Mouse (Mus musculus): ENCODE measurements around the gene Bpifb1. TPM values are rescaled to one million over a fixed set of nuclear protein-coding genes. Genes with fewer than 3 reads are reported as not detected.
"Not testable (repeated sequence)": the region's sequence is repeated elsewhere in the genome, so short reads cannot be mapped to it uniquely, and the experiment has no call there.

Bpifb1 gene
- 0.21 and 0.38 TPM in 2 replicates for polyA plus RNA-seq (2015; fragmentation: Nextera tagmentation; extraction: Ambion mirVana)

- no peak for ATAC-seq (ENCODE audit: low read depth)
- Histone ChIP-seq H3K4me2 (no peak within 1 kb of the TSS), H3K9ac (no peak within 1 kb of the TSS), H3K27me3 (no peaks in the 10 kb centered on the region), H3K4me3 (replicated peaks) (no peak within 1 kb of the TSS), H3K9me3 (replicated peaks) (no peaks in the 10 kb centered on the region), H3K36me3 (no peaks in the 10 kb centered on the region), H3K4me1 (replicated peaks) (0 out of 2 replicates have a peak, but pooled peaks cover 6% of the 10 kb centered on the region), H3K27ac (no peak within 1 kb of the TSS)
- no peak for DNase-seq
- WGBS (ENCODE audit: insufficient replicate concordance) = 65% methylated on average over 11 of the region's 11 CpGs
These were observed at the start of gene Bpifb1 for GRCm38 (mm10) chr2:154190546-154191258. Bpifb1 (plus strand) TSS chr2:154190818.

- no peak for DNase-seq
- ATAC-seq (ENCODE audit: low read depth) = no peak
- H3K27me3 ChIP-seq = no peaks in the 10 kb centered on the region
These were observed 48.0 kb upstream of the Bpifb1 start, which contains the start of gene Bpifa1 for GRCm38 (mm10) chr2:154142580-154142979. Bpifa1 (plus strand) TSS chr2:154142880.

GRCm38 (mm10) chr2:154143735-154144134 is 46.9 kb upstream of the Bpifb1 start:
- ATAC-seq (ENCODE audit: low read depth) (no peak), DNase-seq (no peak)
- Histone ChIP-seq H3K27me3 (no peaks in the 10 kb centered on the region), H3K4me3 (replicated peaks) (no peak overlapping the region), H3K9me3 (replicated peaks) (no peaks in the 10 kb centered on the region), H3K36me3 (no peaks in the 10 kb centered on the region), H3K27ac (no peak overlapping the region), H3K4me2 (no peak overlapping the region), H3K4me1 (replicated peaks) (no peaks in the 10 kb centered on the region), H3K9ac (no peak overlapping the region)
- WGBS (ENCODE audit: insufficient replicate concordance) = 80% methylated on average over 3 of the region's 3 CpGs

More at GRCm38 (mm10) chr2:154142580-154142979, 48.0 kb upstream of the Bpifb1 start, which contains the start of gene Bpifa1:
- H3K4me3 ChIP-seq (replicated peaks) = no peak within 1 kb of the TSS
- H3K9me3 ChIP-seq (replicated peaks) = no peaks in the 10 kb centered on the region
- H3K4me1 ChIP-seq (replicated peaks) = no peaks in the 10 kb centered on the region
- 52% methylated on average over 4 of the region's 4 CpGs for WGBS (ENCODE audit: insufficient replicate concordance)
- H3K4me2 ChIP-seq = no peak within 1 kb of the TSS
- no peak within 1 kb of the TSS for H3K27ac ChIP-seq
- H3K36me3 ChIP-seq = no peaks in the 10 kb centered on the region
- no peak within 1 kb of the TSS for H3K9ac ChIP-seq

- Histone ChIP-seq H3K4me3 (replicated peaks) (no peak overlapping the region), H3K9me3 (replicated peaks) (no peaks in the 10 kb centered on the region), H3K36me3 (no peaks in the 10 kb centered on the region), H3K9ac (no peak overlapping the region), H3K4me1 (replicated peaks) (no peaks in the 10 kb centered on the region), H3K27me3 (no peaks in the 10 kb centered on the region), H3K4me2 (no peak overlapping the region), H3K27ac (no peak overlapping the region)
- DNase-seq = no peak
- 59% methylated on average over 4 of the region's 4 CpGs for WGBS (ENCODE audit: insufficient replicate concordance)
- ATAC-seq (ENCODE audit: low read depth) = no peak
These were observed 43.1 kb upstream of the Bpifb1 start for GRCm38 (mm10) chr2:154147496-154147895.

GRCm38 (mm10) chr2:154158433-154158832 is 32.2 kb upstream of the Bpifb1 start:
- no peaks in the 10 kb centered on the region for H3K36me3 ChIP-seq
- H3K27ac ChIP-seq = no peak overlapping the region
- 32% methylated on average over 3 of the region's 3 CpGs for WGBS (ENCODE audit: insufficient replicate concordance)
- H3K4me3 ChIP-seq (replicated peaks) = no peak overlapping the region
- DNase-seq (no peak), ATAC-seq (ENCODE audit: low read depth) (no peak)
- H3K27me3 ChIP-seq = no peaks in the 10 kb centered on the region
- no peak overlapping the region for H3K9ac ChIP-seq
- H3K4me2 ChIP-seq = no peak overlapping the region
- peaks cover 11% of the 10 kb centered on the region; the same call in 1 of the 2 replicates for H3K9me3 ChIP-seq (replicated peaks)
- H3K4me1 ChIP-seq (replicated peaks) = no peaks in the 10 kb centered on the region

- no peak within 1 kb of the TSS for H3K4me3 ChIP-seq (replicated peaks)
- ATAC-seq (ENCODE audit: low read depth) (no peak), DNase-seq (no peak)
- no peak within 1 kb of the TSS for H3K27ac ChIP-seq
- H3K27me3 ChIP-seq = no peaks in the 10 kb centered on the region
- H3K4me2 ChIP-seq = no peak within 1 kb of the TSS
- WGBS (ENCODE audit: insufficient replicate concordance) = 62% methylated on average over 8 of the region's 8 CpGs
- H3K9ac ChIP-seq = no peak within 1 kb of the TSS
- H3K9me3 ChIP-seq (replicated peaks) = peaks cover 11% of the 10 kb centered on the region; the same call in 1 of the 2 replicates
- no peaks in the 10 kb centered on the region for H3K36me3 ChIP-seq
- no peaks in the 10 kb centered on the region for H3K4me1 ChIP-seq (replicated peaks)
These were observed 28.3 kb upstream of the Bpifb1 start, which contains the start of gene Bpifa5 for GRCm38 (mm10) chr2:154162307-154162706. Bpifa5 (plus strand) TSS chr2:154162607.

GRCm38 (mm10) chr2:154163306-154163705 is 27.3 kb upstream of the Bpifb1 start:
- Histone ChIP-seq H3K4me3 (replicated peaks) (no peak overlapping the region), H3K36me3 (no peaks in the 10 kb centered on the region), H3K27ac (no peak overlapping the region), H3K4me2 (no peak overlapping the region), H3K9me3 (replicated peaks) (peaks cover 11% of the 10 kb centered on the region; the same call in 1 of the 2 replicates), H3K4me1 (replicated peaks) (no peaks in the 10 kb centered on the region), H3K27me3 (no peaks in the 10 kb centered on the region), H3K9ac (no peak overlapping the region)
- WGBS (ENCODE audit: insufficient replicate concordance) = 70% methylated on average over 5 of the region's 5 CpGs
- no peak for ATAC-seq (ENCODE audit: low read depth)
- DNase-seq = no peak

GRCm38 (mm10) chr2:154169172-154169571 is 21.4 kb upstream of the Bpifb1 start:
- 38% methylated on average over 3 of the region's 3 CpGs for WGBS (ENCODE audit: insufficient replicate concordance)
- no peaks in the 10 kb centered on the region for H3K27me3 ChIP-seq
- ATAC-seq (ENCODE audit: low read depth) = no peak
- no peaks in the 10 kb centered on the region for H3K36me3 ChIP-seq
- no peak overlapping the region for H3K27ac ChIP-seq
- no peaks in the 10 kb centered on the region for H3K4me1 ChIP-seq (replicated peaks)
- no peaks in the 10 kb centered on the region for H3K9me3 ChIP-seq (replicated peaks)
- H3K9ac ChIP-seq = no peak overlapping the region
- no peak overlapping the region for H3K4me2 ChIP-seq
- H3K4me3 ChIP-seq (replicated peaks) = no peak overlapping the region
- DNase-seq = no peak

GRCm38 (mm10) chr2:154171621-154172020 is 19.0 kb upstream of the Bpifb1 start:
- no peaks in the 10 kb centered on the region for H3K36me3 ChIP-seq
- no peak overlapping the region for H3K4me3 ChIP-seq (replicated peaks)
- H3K4me1 ChIP-seq (replicated peaks) = no peaks in the 10 kb centered on the region
- no peak overlapping the region for H3K4me2 ChIP-seq
- ATAC-seq (ENCODE audit: low read depth) (no peak), DNase-seq (no peak)
- H3K27me3 ChIP-seq = no peaks in the 10 kb centered on the region
- 55% methylated on average over 6 of the region's 6 CpGs for WGBS (ENCODE audit: insufficient replicate concordance)
- H3K9ac ChIP-seq = no peak overlapping the region
- H3K9me3 ChIP-seq (replicated peaks) = no peaks in the 10 kb centered on the region
- no peak overlapping the region for H3K27ac ChIP-seq

- no peak overlapping the region for H3K4me3 ChIP-seq (replicated peaks)
- DNase-seq = no peak
- no peaks in the 10 kb centered on the region for H3K27me3 ChIP-seq
- H3K36me3 ChIP-seq = no peaks in the 10 kb centered on the region
- no peak for ATAC-seq (ENCODE audit: low read depth)
- H3K9ac ChIP-seq = no peak overlapping the region
- H3K4me1 ChIP-seq (replicated peaks) = no peaks in the 10 kb centered on the region
- H3K4me2 ChIP-seq = no peak overlapping the region
- no peak overlapping the region for H3K27ac ChIP-seq
- no peaks in the 10 kb centered on the region for H3K9me3 ChIP-seq (replicated peaks)
- 7% methylated on average over 1 of the region's 1 CpGs for WGBS (ENCODE audit: insufficient replicate concordance)
These were observed 17.3 kb upstream of the Bpifb1 start for GRCm38 (mm10) chr2:154173313-154173712.

GRCm38 (mm10) chr2:154181900-154182299 is 8.7 kb upstream of the Bpifb1 start:
- not testable (repeated sequence) for ATAC-seq (ENCODE audit: low read depth); H3K9ac ChIP-seq; H3K9me3 ChIP-seq (replicated peaks); H3K4me3 ChIP-seq (replicated peaks); DNase-seq; H3K27me3 ChIP-seq; H3K36me3 ChIP-seq; H3K4me2 ChIP-seq; H3K4me1 ChIP-seq (replicated peaks); H3K27ac ChIP-seq
- 60% methylated on average over 7 of the region's 7 CpGs for WGBS (ENCODE audit: insufficient replicate concordance)

- not testable (repeated sequence) for H3K9me3 ChIP-seq (replicated peaks); H3K4me2 ChIP-seq; DNase-seq; H3K4me3 ChIP-seq (replicated peaks); H3K9ac ChIP-seq; H3K27me3 ChIP-seq; ATAC-seq (ENCODE audit: low read depth); H3K27ac ChIP-seq; H3K4me1 ChIP-seq (replicated peaks); H3K36me3 ChIP-seq
- WGBS (ENCODE audit: insufficient replicate concordance) = 56% methylated on average over 4 of the region's 4 CpGs
These were observed 7.6 kb upstream of the Bpifb1 start for GRCm38 (mm10) chr2:154183061-154183460.

Data from liver, embryonic 13.5 days (tissue).